Mouse (Mus musculus): ENCODE measurements around the gene Znhit6. TPM values are rescaled to one million over a fixed set of nuclear protein-coding genes. Genes with fewer than 3 reads are reported as not detected.

The Znhit6 gene
- total RNA-seq, 2 experiments from 2014 or later: 14.9 to 15.4 TPM

DNA sequence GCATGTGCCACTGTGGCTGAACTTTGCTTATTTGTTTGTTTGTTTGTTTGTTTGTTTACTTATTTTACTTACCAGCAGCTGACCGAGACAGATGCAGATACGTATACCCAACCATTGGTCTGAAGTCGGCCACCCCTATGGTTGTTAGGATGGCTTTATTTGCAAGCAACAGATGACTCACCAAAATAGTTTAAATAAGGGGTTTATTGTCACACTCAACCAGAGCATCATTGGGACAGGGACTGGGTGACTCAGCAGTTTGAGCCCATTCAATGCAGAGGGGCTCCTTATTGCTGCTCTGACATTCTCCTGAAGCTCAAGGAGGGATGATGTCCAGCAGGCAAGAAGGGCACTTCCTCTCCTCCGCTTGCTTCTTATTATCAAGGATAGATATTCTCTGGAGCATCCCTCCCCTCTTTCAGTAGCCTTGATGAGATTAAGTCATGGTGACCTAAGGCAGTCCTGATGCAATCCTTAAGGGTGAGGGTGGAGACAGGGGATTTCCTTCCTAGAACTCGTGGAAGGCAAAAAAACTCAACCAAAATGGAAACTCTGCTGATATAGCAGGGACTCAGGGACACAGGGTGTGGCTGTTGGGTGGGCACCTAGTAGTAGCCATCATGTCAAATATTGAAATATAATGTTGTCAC, 65.2 kb downstream of the Znhit6 start:
- no peak for DNase-seq
- intact Hi-C loops (cut with DNase I): no loop called here

- intact Hi-C loops (cut with DNase I): no loop called here
- DNase-seq: no peak
Measured at GRCm38 (mm10) chr3:145641878-145642277, 65.9 kb downstream of the Znhit6 start.

GRCm38 (mm10) chr3:145642861-145643260, 66.9 kb downstream of the Znhit6 start:
- intact Hi-C loops (cut with DNase I): no loop called here
- no peak for DNase-seq

DNA sequence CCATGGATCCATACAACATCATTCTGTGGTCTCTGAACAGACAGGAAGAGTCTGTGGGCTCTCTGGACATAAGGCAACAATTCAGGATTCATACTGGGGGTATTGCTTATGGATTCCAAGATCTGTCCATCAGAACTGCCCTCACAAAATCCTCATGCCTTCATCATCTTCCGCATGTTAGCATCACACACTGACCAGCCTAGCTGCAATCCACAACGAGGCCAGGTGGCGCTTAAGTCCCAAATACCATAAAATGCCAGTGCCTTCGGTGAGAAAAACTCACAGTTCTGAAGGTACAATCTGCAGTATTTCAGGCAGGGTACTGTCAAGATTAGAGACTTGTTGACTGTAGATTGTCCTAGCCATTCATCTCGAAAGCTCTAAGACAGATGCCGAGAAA, 69.5 kb downstream of the Znhit6 start:
- intact Hi-C loops (cut with DNase I): loop anchor here (5.0 kb wide), 1 partner anchor 63 kb away; no protein-coding TSS in a partner anchor
- no peak for DNase-seq

- no peak for DNase-seq
- intact Hi-C loops (cut with DNase I): loop anchor here (5.0 kb wide), 1 partner anchor 64 kb away; no protein-coding TSS in a partner anchor
Measured at GRCm38 (mm10) chr3:145646009-145646408, 70.0 kb downstream of the Znhit6 start.

GRCm38 (mm10) chr3:145646666-145647065, 70.7 kb downstream of the Znhit6 start:
- intact Hi-C loops (cut with DNase I): loop anchor here (5.0 kb wide), 1 partner anchor 64 kb away; no protein-coding TSS in a partner anchor

GRCm38 (mm10) chr3:145647416-145647815, 71.4 kb downstream of the Znhit6 start:
- DNase-seq: no peak
- intact Hi-C loops (cut with DNase I): loop anchor here (5.0 kb wide), 1 partner anchor 65 kb away; no protein-coding TSS in a partner anchor

More at GRCm38 (mm10) chr3:145646666-145647065, 70.7 kb downstream of the Znhit6 start:
- no peak for DNase-seq

DNA sequence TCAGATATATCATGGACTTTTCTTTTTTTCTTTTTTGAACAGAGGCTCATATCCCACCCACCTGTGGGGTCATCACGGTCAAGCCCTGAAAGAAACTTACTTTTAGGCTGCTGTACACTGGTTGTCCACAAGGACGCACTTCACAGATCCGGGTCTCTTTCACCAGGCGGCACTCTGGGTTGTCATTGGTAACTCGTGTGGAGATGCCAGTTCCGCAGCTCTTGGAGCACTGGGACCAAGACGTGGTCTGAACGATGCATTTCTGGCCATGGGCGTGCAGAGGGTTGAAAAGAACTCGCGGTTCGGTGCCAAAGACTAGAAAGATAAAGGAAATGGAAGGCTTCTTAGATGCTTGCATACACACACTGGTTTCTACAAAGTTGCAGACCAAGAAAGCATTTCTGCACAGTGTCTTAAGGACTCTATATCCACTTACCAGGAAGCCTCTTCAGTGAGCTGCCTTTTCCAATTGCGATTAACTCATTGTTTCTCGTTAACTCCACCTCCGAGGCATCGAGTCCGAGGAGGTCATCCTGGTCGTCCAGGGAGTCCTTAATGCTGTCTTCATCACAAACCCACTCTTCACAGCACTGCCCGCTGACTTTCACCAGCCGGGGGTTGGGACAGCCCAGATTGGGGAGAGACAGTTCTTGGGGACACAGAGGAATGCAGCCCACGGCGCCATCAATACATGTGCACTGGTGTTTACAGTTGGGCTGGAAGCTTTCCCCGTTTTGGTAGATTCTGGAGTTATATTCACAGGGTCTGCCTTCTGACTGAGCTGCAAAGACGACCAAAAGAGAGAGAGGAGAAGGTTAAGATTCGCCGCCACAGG, 72.3 kb downstream of the Znhit6 start:
- intact Hi-C loops (cut with DNase I): loop anchor here (2.0 to 5.0 kb wide), 5 partner anchors 56 to 274 kb away; partner anchors contain the start of gene Bcl10
- peak; percentile 55 to 67 for DNase-seq

- intact Hi-C loops (cut with DNase I): loop anchor here (2.0 to 5.0 kb wide), 5 partner anchors 56 to 274 kb away; partner anchors contain the start of gene Bcl10
- DNase-seq: peak; percentile 80 to 84
Measured at GRCm38 (mm10) chr3:145648991-145649851, 73.2 kb downstream of the Znhit6 start.

DNA sequence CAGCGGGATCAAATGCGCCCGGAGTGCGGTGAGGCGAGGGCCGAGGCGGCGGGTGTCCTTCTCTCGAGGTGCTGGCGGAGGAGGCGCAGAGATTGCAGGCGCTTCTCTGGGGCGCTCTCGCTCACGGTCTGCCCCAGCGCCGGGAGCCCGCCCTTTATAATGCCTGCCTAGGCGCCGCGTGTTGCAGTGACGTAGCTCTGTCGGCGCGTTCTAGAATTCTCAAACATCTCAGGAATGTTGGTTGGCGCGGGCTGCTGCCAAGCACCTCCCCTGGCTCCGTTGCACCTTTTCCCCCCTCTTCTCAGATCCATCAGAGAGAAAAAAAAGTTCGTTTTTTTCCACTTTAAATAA, 73.8 kb downstream of the Znhit6 start, which contains the start of gene Ccn1:
Gene Ccn1 (minus strand): TSS at position 130 of the 351 bp plus-strand sequence.
- peak; percentile 92 to 94 for DNase-seq
- intact Hi-C loops (cut with DNase I): loop anchor here (2.0 to 5.0 kb wide), 6 partner anchors 55 to 273 kb away; partner anchors contain the start of gene Bcl10

DNA sequence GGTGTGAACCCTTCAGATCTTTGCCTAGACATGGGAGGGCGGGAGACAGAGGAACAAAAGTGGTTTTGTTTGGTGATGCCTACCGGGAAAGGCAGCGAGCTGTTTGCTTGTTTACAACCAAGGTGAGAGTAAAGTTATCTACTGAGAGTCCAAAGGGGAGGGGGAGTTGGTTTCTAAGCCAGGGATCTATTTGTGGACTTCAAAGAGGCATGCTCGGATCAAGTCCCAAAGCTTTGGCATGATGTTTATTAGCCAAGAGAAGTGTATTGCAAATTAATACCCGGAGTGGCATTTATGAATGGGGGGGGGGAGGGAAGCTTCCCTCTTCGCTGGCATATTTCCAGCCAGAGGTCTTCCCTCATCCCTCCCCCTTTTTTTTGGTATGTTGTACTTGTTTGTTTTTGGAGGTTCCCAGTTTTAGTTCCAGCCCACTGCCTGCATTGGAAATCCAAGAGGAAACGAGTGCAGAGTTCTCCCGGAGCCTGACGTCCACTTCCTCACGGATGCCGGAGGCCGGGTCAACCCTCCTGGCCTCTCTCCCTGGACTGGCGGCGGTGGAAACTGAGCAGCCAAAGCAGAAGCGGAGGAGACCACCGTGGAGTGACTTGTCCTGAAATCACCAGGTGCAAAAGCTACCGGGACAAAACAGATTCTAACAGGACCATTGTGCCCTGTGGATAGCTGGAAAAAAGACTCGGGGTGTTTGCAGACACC, 74.5 kb downstream of the Znhit6 start:
- intact Hi-C loops (cut with DNase I): loop anchor here (5.0 kb wide), 1 partner anchor 178 kb away; no protein-coding TSS in a partner anchor

DNA sequence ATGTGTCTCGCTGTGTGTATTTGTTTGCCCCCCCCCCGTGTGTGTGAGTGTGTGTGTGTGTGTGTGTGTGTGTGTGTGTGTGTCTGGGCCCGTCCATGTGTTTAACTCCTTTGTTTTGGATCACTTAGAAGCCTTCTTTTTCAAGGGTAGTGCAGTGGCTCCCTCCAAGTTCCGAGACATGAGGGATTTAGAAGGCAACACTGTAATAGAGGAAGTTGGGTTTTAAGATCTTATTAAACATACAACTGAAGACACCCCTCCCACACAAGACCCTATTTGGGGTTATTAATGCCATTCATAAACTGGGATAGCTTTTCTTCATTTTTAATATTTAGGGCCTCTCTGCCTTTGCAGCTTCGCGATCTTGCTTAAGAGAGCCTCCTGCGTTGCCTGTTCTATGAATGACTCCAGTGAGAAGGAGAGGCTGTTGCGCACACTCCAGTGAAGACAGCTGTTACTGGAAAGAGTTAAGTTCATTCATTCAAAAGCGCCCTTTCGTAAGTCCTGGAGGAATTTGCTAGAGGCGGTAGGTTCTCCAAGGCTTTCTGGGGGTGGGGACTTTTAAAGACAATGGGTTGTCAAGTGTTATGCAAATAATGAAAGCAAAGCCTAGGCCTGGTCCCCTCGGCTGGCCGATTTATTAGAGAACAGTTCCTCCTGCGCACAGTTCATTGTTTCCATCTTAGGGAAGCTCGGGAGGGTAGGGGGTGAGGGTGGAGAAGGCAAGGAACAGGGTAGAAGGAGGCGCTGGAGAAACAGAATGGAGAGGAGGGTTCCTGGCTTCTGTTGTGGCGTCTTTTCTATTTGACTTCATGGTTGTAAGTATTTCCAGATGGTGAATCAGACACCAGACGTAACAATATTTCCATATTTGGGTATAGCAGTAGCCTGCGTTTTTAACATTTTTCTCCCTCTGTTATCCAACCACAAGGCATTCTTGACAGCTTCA, 75.3 kb downstream of the Znhit6 start:
- DNase-seq: peak; percentile 59 to 65
- intact Hi-C loops (cut with DNase I): loop anchor here (5.0 kb wide), 1 partner anchor 179 kb away; no protein-coding TSS in a partner anchor

More for the DNA sequence above, 74.5 kb downstream of the Znhit6 start:
- peak; percentile 83 to 84 for DNase-seq

DNA sequence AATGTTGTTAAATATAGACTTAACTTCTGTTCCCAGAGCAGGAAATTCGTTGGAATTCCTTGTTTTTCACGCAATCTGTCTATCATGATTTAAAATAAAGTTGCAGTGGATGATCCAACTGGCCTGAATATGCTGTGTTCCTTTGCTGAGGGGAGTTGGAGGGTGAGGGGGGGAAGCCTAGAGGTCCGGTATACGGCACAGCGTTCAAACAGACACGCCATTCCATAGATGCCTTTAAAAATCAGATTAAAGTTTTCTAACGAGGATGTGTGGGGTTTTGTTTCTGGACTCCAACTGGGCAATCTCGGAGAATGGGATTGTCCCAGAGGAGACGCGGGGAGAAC, 75.9 kb downstream of the Znhit6 start:
- DNase-seq: no peak
- intact Hi-C loops (cut with DNase I): loop anchor here (5.0 kb wide), 1 partner anchor 180 kb away; no protein-coding TSS in a partner anchor

DNA sequence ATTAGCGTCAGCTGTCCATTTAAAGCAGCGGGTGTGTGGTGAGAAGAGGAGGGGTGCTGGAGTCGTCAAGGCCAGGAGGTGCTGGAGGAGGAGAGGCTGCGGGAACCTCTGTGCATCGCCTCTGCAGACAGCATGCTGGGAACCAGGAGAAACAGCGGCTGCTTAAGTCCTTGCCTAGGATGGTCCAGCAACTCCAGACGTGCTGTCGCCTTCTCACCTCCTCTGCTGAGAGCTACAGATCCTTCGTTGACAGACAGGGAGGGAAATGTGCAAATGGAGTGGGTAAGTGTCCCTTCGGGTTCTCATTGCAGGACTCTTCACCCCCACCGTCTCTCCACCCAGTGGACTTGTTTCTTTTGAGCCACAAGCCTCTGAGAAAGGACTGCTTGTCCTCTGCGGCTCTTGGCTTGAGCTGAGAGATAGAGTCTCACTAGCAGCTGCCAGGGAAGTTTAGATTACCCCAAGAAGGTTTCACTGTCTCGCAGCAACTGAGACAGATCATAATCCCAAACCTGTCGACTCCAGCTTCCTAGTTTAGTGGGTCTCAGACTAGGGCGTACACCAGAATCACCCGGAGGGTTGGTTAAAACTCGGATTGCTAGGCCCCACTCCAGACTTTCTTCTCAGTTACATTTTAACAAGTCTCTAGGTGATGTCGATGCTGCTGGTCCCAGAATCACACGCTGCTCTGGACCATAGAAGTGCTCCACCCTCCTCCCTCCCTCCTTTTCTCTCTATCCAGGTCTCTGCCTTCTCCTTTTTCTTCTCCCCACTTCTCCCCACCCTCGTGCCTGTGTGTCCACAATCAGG, 76.5 kb downstream of the Znhit6 start:
- intact Hi-C loops (cut with DNase I): loop anchor here (5.0 kb wide), 1 partner anchor 180 kb away; no protein-coding TSS in a partner anchor
- DNase-seq: peak; percentile 56 to 69

DNA sequence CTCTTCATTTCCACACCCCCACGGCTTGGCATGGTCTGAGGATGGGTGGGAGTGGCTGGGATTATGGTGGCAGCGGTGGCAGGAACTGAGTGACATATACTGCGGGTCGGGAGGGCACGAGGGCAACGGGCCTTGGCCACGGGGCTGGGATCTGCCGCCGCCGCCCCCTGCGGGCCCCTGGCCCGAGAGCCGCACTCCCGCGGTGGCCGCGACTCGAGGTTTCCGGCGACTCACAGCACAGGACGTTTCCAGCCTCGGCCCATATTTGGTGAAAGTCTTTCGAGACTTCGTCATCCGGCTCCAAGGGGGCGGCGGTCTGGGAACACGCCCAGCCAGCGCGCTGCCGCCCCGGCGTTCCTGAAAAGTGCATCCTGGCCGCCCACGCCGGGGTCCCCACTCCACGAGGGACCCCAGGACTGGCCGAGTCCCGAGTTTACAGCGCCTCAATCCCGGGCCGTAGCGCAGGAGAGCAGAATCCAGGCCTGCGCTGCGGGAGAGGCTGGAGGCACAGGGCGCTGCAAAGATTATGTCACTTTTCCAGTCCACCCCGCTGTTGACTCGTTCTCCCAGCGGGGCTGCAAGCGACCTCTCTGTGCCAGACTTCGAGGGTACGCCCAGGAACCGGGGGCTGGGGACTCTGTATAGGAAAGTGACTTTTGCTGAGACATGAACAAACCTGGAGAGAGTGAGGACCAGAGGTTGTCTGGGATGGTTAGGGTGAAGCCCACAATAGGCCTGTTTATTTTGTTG, 77.4 kb downstream of the Znhit6 start:
- intact Hi-C loops (cut with DNase I): loop anchor here (5.0 kb wide), 1 partner anchor 181 kb away; no protein-coding TSS in a partner anchor
- peak; percentile 85 to 89 for DNase-seq

DNA sequence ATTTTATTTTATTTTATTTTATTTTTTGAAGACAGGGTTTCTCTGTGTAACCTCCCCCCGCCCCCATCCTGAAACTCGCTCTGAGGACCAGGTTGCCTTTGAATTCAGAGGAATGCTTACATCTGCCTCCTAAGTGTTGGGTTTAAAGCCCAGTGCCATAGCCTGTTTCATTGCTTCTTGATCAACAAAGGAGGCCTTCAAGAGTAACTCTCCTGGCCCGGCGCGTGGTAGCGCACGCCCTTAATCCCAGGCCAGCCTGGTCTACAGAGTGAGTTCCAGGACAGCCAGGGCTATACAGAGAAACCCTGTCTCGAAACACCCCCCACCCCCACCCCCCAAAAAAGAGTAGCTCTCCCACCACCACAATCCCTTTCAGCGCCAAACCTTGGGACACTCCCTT, 78.0 kb downstream of the Znhit6 start:
- intact Hi-C loops (cut with DNase I): loop anchor here (5.0 kb wide), 1 partner anchor 182 kb away; no protein-coding TSS in a partner anchor
- no peak for DNase-seq
